Mouse (Mus musculus) C2C12 (cell line): ENCODE measurements around the gene Hoxd11. TPM values are rescaled to one million over a fixed set of nuclear protein-coding genes. Genes with fewer than 3 reads are reported as not detected.

ENCODE experiments used
- H3K27me3 ChIP-seq: one replicate; pipeline ENCODE4 v1.6.1; 2011; ENCODE audit not compliant: control insufficient read depth, insufficient read depth, insufficient read length
- H3K36me3 ChIP-seq: one replicate; pipeline ENCODE4 v1.6.1; 2011; ENCODE audit not compliant: control insufficient read depth, insufficient read depth
- H3K4me3 ChIP-seq: one replicate; pipeline ENCODE4 v1.5.1; 2011; ENCODE audit warnings: mild to moderate bottlenecking, control low read depth; ENCODE audit not compliant: poor library complexity, insufficient read depth, severe bottlenecking
- H3K79me2 ChIP-seq: one replicate; pipeline ENCODE4 v1.6.1; 2011; ENCODE audit not compliant: control insufficient read depth, insufficient read depth
- H3K79me3 ChIP-seq: one replicate; pipeline ENCODE4 v1.6.1; 2011; ENCODE audit warnings: low read depth, control low read depth
- H3ac ChIP-seq: one replicate; pipeline ENCODE3; 2011; ENCODE audit warnings: low read depth; ENCODE audit not compliant: control insufficient read depth, insufficient read length
- CEBPB ChIP-seq: IDR thresholded peaks from one replicate; pipeline ENCODE4 v1.6.1; 2011; ENCODE audit warnings: low read depth, mild to moderate bottlenecking, control low read depth, moderate library complexity
- CTCF ChIP-seq: IDR thresholded peaks from one replicate; pipeline ENCODE4 v1.5.1; 2011; ENCODE audit not compliant: control insufficient read depth, insufficient read depth, insufficient read length
- FOSL1 ChIP-seq: IDR thresholded peaks from one replicate; pipeline ENCODE4 v1.8.0; 2011; ENCODE audit warnings: mild to moderate bottlenecking, low read length; ENCODE audit not compliant: poor library complexity, insufficient read depth, severe bottlenecking
- MAX ChIP-seq: IDR thresholded peaks from one replicate; pipeline ENCODE4 v1.6.1; 2011; ENCODE audit warnings: mild to moderate bottlenecking, control low read depth
- MYOD1 ChIP-seq: IDR thresholded peaks from one replicate; pipeline ENCODE4 v1.6.1; 2011; ENCODE audit warnings: low read depth; ENCODE audit not compliant: control insufficient read depth, insufficient read length
- MYOG ChIP-seq: IDR thresholded peaks from one replicate; pipeline ENCODE4 v1.6.1; 2011; ENCODE audit not compliant: control insufficient read depth, insufficient read length; ENCODE audit errors: extremely low read depth
- USF1 ChIP-seq: IDR thresholded peaks from one replicate; pipeline ENCODE4 v1.6.1; 2011; ENCODE audit warnings: low read depth, mild to moderate bottlenecking, control low read depth, moderate library complexity
- polyA plus RNA-seq: library from polyadenylated mRNA; unstranded; fragments of >200 nt; fragmentation: generic; extraction: Trizol; gene quantifications from one replicate; pipeline ENCODE4 v1.2.1, GENCODE M21; 2012; ENCODE audit warnings: missing spikeins

Hoxd11 gene
- polyA plus RNA-seq, 1 experiment: not detected

GRCm38 (mm10) chr2:74682796-74683195 is 3.4 kb downstream of the Hoxd11 start:
- Histone ChIP-seq H3K79me2 (no peaks in the 10 kb centered on the region), H3K36me3 (no peaks in the 10 kb centered on the region), H3K4me3 (no peak overlapping the region), H3K79me3 (no peaks in the 10 kb centered on the region), H3ac (no peak overlapping the region), H3K27me3 (peaks cover 51% of the 10 kb centered on the region)
- no peak for TF ChIP-seq USF1
- TF ChIP-seq MYOG: no peak
- no peak for TF ChIP-seq MAX

GRCm38 (mm10) chr2:74683471-74683951 is 4.2 kb downstream of the Hoxd11 start:
- H3K79me2 ChIP-seq: no peaks in the 10 kb centered on the region
- H3K36me3 ChIP-seq: no peaks in the 10 kb centered on the region
- H3K4me3 ChIP-seq: no peak overlapping the region
- H3K79me3 ChIP-seq: no peaks in the 10 kb centered on the region
- no peak overlapping the region for H3ac ChIP-seq
- TF ChIP-seq FOSL1 (no peak), MYOD1 (no peak), USF1 (no peak), CTCF (no peak), MYOG (no peak), MAX (no peak), CEBPB (no peak)
- peaks cover 55% of the 10 kb centered on the region for H3K27me3 ChIP-seq

GRCm38 (mm10) chr2:74684106-74684505 is 4.7 kb downstream of the Hoxd11 start:
- H3K27me3 ChIP-seq: peaks cover 56% of the 10 kb centered on the region
- H3K79me2 ChIP-seq: no peaks in the 10 kb centered on the region
- no peak overlapping the region for H3ac ChIP-seq
- H3K79me3 ChIP-seq: no peaks in the 10 kb centered on the region
- H3K4me3 ChIP-seq: no peak overlapping the region
- no peaks in the 10 kb centered on the region for H3K36me3 ChIP-seq
- TF ChIP-seq CTCF (no peak), MYOG (no peak), USF1 (no peak), FOSL1 (no peak), MYOD1 (no peak), CEBPB (no peak), MAX (no peak)

- TF ChIP-seq USF1 (no peak), MYOG (no peak), CEBPB (no peak), FOSL1 (no peak), MAX (no peak), CTCF (no peak), MYOD1 (no peak)
- Histone ChIP-seq H3ac (no peak overlapping the region), H3K79me2 (no peaks in the 10 kb centered on the region), H3K27me3 (peaks cover 55% of the 10 kb centered on the region), H3K79me3 (no peaks in the 10 kb centered on the region), H3K36me3 (no peaks in the 10 kb centered on the region), H3K4me3 (no peak overlapping the region)
Measured at GRCm38 (mm10) chr2:74685059-74685603, 5.8 kb downstream of the Hoxd11 start.

- Histone ChIP-seq H3K79me2 (no peaks in the 10 kb centered on the region), H3ac (no peak overlapping the region), H3K36me3 (no peaks in the 10 kb centered on the region), H3K27me3 (peaks cover 48% of the 10 kb centered on the region), H3K4me3 (no peak overlapping the region), H3K79me3 (no peaks in the 10 kb centered on the region)
- TF ChIP-seq CEBPB (no peak), USF1 (no peak), CTCF (no peak), MYOG (no peak), MAX (no peak), FOSL1 (no peak), MYOD1 (no peak)
Measured at GRCm38 (mm10) chr2:74686301-74686987, 7.1 kb downstream of the Hoxd11 start.
